Comparison of ENCODE assay signal across 15 mouse cellular contexts in the genomic region with DNA sequence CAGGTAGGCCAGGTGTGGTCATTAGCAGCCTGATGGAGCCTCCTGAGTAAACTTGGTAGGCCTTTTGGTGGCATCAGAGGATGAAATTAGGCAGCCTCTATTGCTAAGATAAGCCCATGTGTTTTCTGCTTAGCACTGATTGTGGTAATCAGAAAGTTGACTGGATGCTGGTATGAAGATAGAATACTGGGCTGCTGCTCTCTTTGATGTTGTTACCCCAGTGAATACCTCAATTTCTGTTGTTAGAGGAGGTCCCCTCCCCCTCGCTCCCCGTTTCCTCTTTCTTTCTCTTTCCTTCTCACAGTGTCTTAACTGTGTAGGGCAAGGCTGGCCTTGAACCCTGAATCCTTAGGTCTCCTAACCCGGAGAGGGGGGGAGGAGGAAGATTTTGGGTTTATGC. TPM values are rescaled to one million over a fixed set of nuclear protein-coding genes. Genes with fewer than 3 reads are reported as not detected.
A peak's percentile ranks its signal among the peaks of the same experiment; 100 is the strongest.
DNase-seq lines count a peak whose midpoint lies in the region; ATAC-seq and TF ChIP-seq lines count a peak whose summit lies in the region.
"Had no signal": no experiment of that assay in that cellular context is flagged by ENCODE, and none has a peak within 500 bp of the region (broad histone marks: within the 10 kb centered on the region; RNA-seq: fewer than 3 reads in every experiment).

No protein-coding gene starts in this region.

- 72% methylated on average over 3 of the region's 3 CpGs for WGBS in heart, embryonic 15.5 days
- WGBS in heart, adult 2 months, result 74% methylated on average over 3 of the region's 3 CpGs
- 39% methylated on average over 3 of the region's 3 CpGs for WGBS in liver, embryonic 16.5 days (ENCODE audit: insufficient replicate concordance)
- 83% methylated on average over 3 of the region's 3 CpGs for WGBS in hindbrain, postnatal 0 days

- no peak for TF ChIP-seq CTCF in heart, adult 2 months (IDR thresholded peaks at IDR 0.05)
- no peak for TF ChIP-seq CTCF in hindbrain, postnatal 0 days (IDR thresholded peaks at IDR 0.05; ENCODE audit: low read depth)

- peaks cover 32% of the 10 kb centered on the region for H3K4me1 ChIP-seq in heart, embryonic 15.5 days (replicated peaks)
- no peaks in the 10 kb centered on the region for H3K4me1 ChIP-seq in heart, adult 2 months (ENCODE audit: control insufficient read depth, insufficient read depth, low read length)
- H3K4me1 ChIP-seq in liver, embryonic 16.5 days (ENCODE audit: control insufficient read depth, low read depth, low read length), result peaks cover 17% of the 10 kb centered on the region
- H3K4me1 ChIP-seq in hindbrain, postnatal 0 days (ENCODE audit: insufficient read depth, low read length), result no peaks in the 10 kb centered on the region; the same call in 1 of the 2 replicates

- H3K9ac ChIP-seq in heart, embryonic 15.5 days, result peak overlapping the region; percentile 20; the same call in 1 of the 2 replicates
- H3K9ac ChIP-seq in heart, adult 2 months (ENCODE audit: low read depth, low read length), result no peak overlapping the region
- H3K9ac ChIP-seq in liver, embryonic 16.5 days (ENCODE audit: low read depth, low read length), result no peak overlapping the region
- no peak overlapping the region for H3K9ac ChIP-seq in hindbrain, postnatal 0 days (replicated peaks; ENCODE audit: low read length)
- H3K9ac ChIP-seq: forebrain, postnatal 0 days; kidney, embryonic 15.5 days had no signal

- no peaks in the 10 kb centered on the region for H3K27me3 ChIP-seq in heart, embryonic 15.5 days
- no peaks in the 10 kb centered on the region for H3K27me3 ChIP-seq in heart, adult 2 months (ENCODE audit: control insufficient read depth, insufficient read depth, low read length)
- H3K27me3 ChIP-seq in liver, embryonic 16.5 days (ENCODE audit: control insufficient read depth, insufficient read depth, low read depth, low read length), result no peaks in the 10 kb centered on the region
- no peaks in the 10 kb centered on the region for H3K27me3 ChIP-seq in hindbrain, postnatal 0 days (ENCODE audit: insufficient read depth, low read length)
- H3K27me3 ChIP-seq: kidney, embryonic 15.5 days had no signal

- H3K4me3 ChIP-seq in heart, embryonic 15.5 days, result no peak overlapping the region
- H3K4me3 ChIP-seq in heart, adult 2 months, result no peak overlapping the region
- no peak overlapping the region for H3K4me3 ChIP-seq in liver, embryonic 16.5 days (ENCODE audit: low read depth, low read length)
- no peak overlapping the region for H3K4me3 ChIP-seq in hindbrain, postnatal 0 days (ENCODE audit: low read length)
- H3K4me3 ChIP-seq: kidney, embryonic 15.5 days had no signal

- ATAC-seq in heart, embryonic 15.5 days (replicated peaks; ENCODE audit: insufficient number of reproducible peaks, insufficient read depth, low FRiP score, low read depth), result no peak
- 0 out of 2 replicates have a peak, but pooled peaks have one; percentile 25 for ATAC-seq in common myeloid progenitor, adult 5-6 weeks (replicated peaks; ENCODE audit: low read depth, poor library complexity, severe bottlenecking)
- ATAC-seq in liver, embryonic 16.5 days (ENCODE audit: low read depth), result peak; percentile 69
- no peak for ATAC-seq in hindbrain, postnatal 0 days
- ATAC-seq: forebrain, postnatal 0 days had no signal

- no peak overlapping the region for H3K27ac ChIP-seq in heart, embryonic 15.5 days
- no peak overlapping the region for H3K27ac ChIP-seq in heart, adult 2 months
- no peak overlapping the region for H3K27ac ChIP-seq in liver, embryonic 16.5 days (ENCODE audit: low read length)
- no peak overlapping the region for H3K27ac ChIP-seq in hindbrain, postnatal 0 days
- H3K27ac ChIP-seq: kidney, embryonic 15.5 days had no signal

- no peak for TF ChIP-seq EP300 in heart, adult 2 months (IDR thresholded peaks at IDR 0.05; ENCODE audit: insufficient read depth, low read depth, low read length)

- H3K36me3 ChIP-seq in heart, embryonic 15.5 days, result 0 out of 2 replicates have a peak, but pooled peaks cover 5% of the 10 kb centered on the region
- H3K36me3 ChIP-seq in heart, adult 2 months (ENCODE audit: control insufficient read depth, insufficient read depth, low read length), result no peaks in the 10 kb centered on the region
- no peaks in the 10 kb centered on the region for H3K36me3 ChIP-seq in liver, embryonic 16.5 days (ENCODE audit: control insufficient read depth, insufficient read depth)
- H3K36me3 ChIP-seq in hindbrain, postnatal 0 days (ENCODE audit: insufficient read depth, low read length), result no peaks in the 10 kb centered on the region

- no peak overlapping the region for H3K4me2 ChIP-seq in heart, embryonic 15.5 days
- no peak overlapping the region for H3K4me2 ChIP-seq in liver, embryonic 16.5 days (ENCODE audit: low read depth, low read length)
- H3K4me2 ChIP-seq in hindbrain, postnatal 0 days (ENCODE audit: low read depth, low read length), result no peak overlapping the region
- H3K4me2 ChIP-seq: kidney, embryonic 15.5 days had no signal

- no peak for DNase-seq in heart, adult 2 months
- DNase-seq in CD4-positive helper T cell, adult 2 months (ENCODE audit: low read depth, low spot score), result peak; percentile 33
- DNase-seq in hindbrain, postnatal 0 days (ENCODE audit: low spot score), result no peak
- DNase-seq in embryo, embryonic 9.5 days (ENCODE audit: extremely low spot score), result no peak
- no peak for DNase-seq in urinary bladder, adult 2 months (ENCODE audit: low spot score)
- DNase-seq: cerebellum, adult 11 months; forebrain, postnatal 0 days; gastrocnemius, postnatal 25 days; heart, postnatal 10 days; lung, adult 2 months; right cerebral cortex, postnatal 4 days had no signal

- H3K9me3 ChIP-seq in heart, embryonic 15.5 days (replicated peaks), result no peaks in the 10 kb centered on the region
- H3K9me3 ChIP-seq in liver, embryonic 16.5 days (replicated peaks; ENCODE audit: control insufficient read depth, low read length), result no peaks in the 10 kb centered on the region
- H3K9me3 ChIP-seq in hindbrain, postnatal 0 days (ENCODE audit: low read length), result no peaks in the 10 kb centered on the region
- H3K9me3 ChIP-seq: kidney, embryonic 15.5 days had no signal

- TF ChIP-seq POLR2A in heart, adult 2 months (IDR thresholded peaks at IDR 0.05; ENCODE audit: insufficient read depth, low read depth, low read length), result no peak

- intact Hi-C loops in heart, adult 2 months (cut with DNase I), result no loop called here

- H3K79me2 ChIP-seq in heart, adult 2 months (replicated peaks; ENCODE audit: control insufficient read depth, insufficient read depth, low read length), result peaks cover 17% of the 10 kb centered on the region

RNA-seq across cellular contexts. Expression of a gene that starts 11.5 kb away (rescaled TPM):
- 88.1 and 118 TPM in 2 replicates for polyA plus RNA-seq in heart, embryonic 15.5 days (2015; fragmentation: Nextera tagmentation; extraction: Ambion mirVana)
- 10 to 100 TPM; 27.7 to 29.0 TPM for total RNA-seq in heart, adult 2 months (2021)
- polyA plus RNA-seq in heart, adult 2 months (2012; rRNA removed), result 22.6 and 29.0 TPM in 2 replicates
- 73.7 and 95.9 TPM in 2 replicates for total RNA-seq in common myeloid progenitor, adult 5-6 weeks (2017)
- 34.9 and 37.2 TPM in 2 replicates for polyA plus RNA-seq in liver, embryonic 16.5 days (2015; fragmentation: Nextera tagmentation; extraction: Ambion mirVana)
- total RNA-seq in hindbrain, postnatal 0 days (2014; rRNA removed), result 89.5 and 108 TPM in 2 replicates
- polyA plus RNA-seq in hindbrain, postnatal 0 days (2015; fragmentation: Nextera tagmentation; extraction: Ambion mirVana), result 174 and 184 TPM in 2 replicates
- 43.9 and 48.5 TPM in 2 replicates for polyA plus RNA-seq in urinary bladder, adult 2 months (2012; rRNA removed)

RNA-seq across cellular contexts. Expression of a gene that starts 32.4 kb away (rescaled TPM):
- polyA plus RNA-seq in heart, embryonic 15.5 days (2015; fragmentation: Nextera tagmentation; extraction: Ambion mirVana), result 23.8 and 28.1 TPM in 2 replicates
- 1 to 10 TPM; 8.3 to 8.5 TPM for total RNA-seq in heart, adult 2 months (2021)
- 19.2 and 20.8 TPM in 2 replicates for polyA plus RNA-seq in heart, adult 2 months (2012; rRNA removed)
- 22.5 and 25.5 TPM in 2 replicates for total RNA-seq in common myeloid progenitor, adult 5-6 weeks (2017)
- 14.6 and 15.8 TPM in 2 replicates for polyA plus RNA-seq in liver, embryonic 16.5 days (2015; fragmentation: Nextera tagmentation; extraction: Ambion mirVana)
- total RNA-seq in hindbrain, postnatal 0 days (2014; rRNA removed), result 37.1 and 46.7 TPM in 2 replicates
- 38.6 and 44.5 TPM in 2 replicates for polyA plus RNA-seq in hindbrain, postnatal 0 days (2015; fragmentation: Nextera tagmentation; extraction: Ambion mirVana)
- polyA plus RNA-seq in urinary bladder, adult 2 months (2012; rRNA removed), result 32.2 and 38.8 TPM in 2 replicates

RNA-seq across cellular contexts. Expression of a gene that starts 45.5 kb away (rescaled TPM):
- polyA plus RNA-seq in heart, embryonic 15.5 days (2015; fragmentation: Nextera tagmentation; extraction: Ambion mirVana), result 60.0 and 73.6 TPM in 2 replicates
- total RNA-seq in heart, adult 2 months (2021), result 10 to 100 TPM; 63.9 to 64.8 TPM
- 52.1 and 68.2 TPM in 2 replicates for polyA plus RNA-seq in heart, adult 2 months (2012; rRNA removed)
- 53.9 and 65.9 TPM in 2 replicates for total RNA-seq in common myeloid progenitor, adult 5-6 weeks (2017)
- 50.0 and 50.4 TPM in 2 replicates for polyA plus RNA-seq in liver, embryonic 16.5 days (2015; fragmentation: Nextera tagmentation; extraction: Ambion mirVana)
- total RNA-seq in hindbrain, postnatal 0 days (2014; rRNA removed), result 75.3 and 80.4 TPM in 2 replicates
- polyA plus RNA-seq in hindbrain, postnatal 0 days (2015; fragmentation: Nextera tagmentation; extraction: Ambion mirVana), result 53.5 and 58.6 TPM in 2 replicates
- 76.4 and 91.4 TPM in 2 replicates for polyA plus RNA-seq in urinary bladder, adult 2 months (2012; rRNA removed)

RNA-seq across cellular contexts. Expression of a gene that starts 58.7 kb away (rescaled TPM):
- polyA plus RNA-seq in heart, embryonic 15.5 days (2015; fragmentation: Nextera tagmentation; extraction: Ambion mirVana), result 56.8 and 81.4 TPM in 2 replicates
- total RNA-seq in heart, adult 2 months (2021), result 10 to 100 TPM; 77.0 to 89.5 TPM
- 86.8 and 148 TPM in 2 replicates for polyA plus RNA-seq in heart, adult 2 months (2012; rRNA removed)
- total RNA-seq in common myeloid progenitor, adult 5-6 weeks (2017), result 76.6 and 80.6 TPM in 2 replicates
- 16.9 TPM in 2 replicates for polyA plus RNA-seq in liver, embryonic 16.5 days (2015; fragmentation: Nextera tagmentation; extraction: Ambion mirVana)
- total RNA-seq in hindbrain, postnatal 0 days (2014; rRNA removed), result 58.5 and 68.0 TPM in 2 replicates
- polyA plus RNA-seq in hindbrain, postnatal 0 days (2015; fragmentation: Nextera tagmentation; extraction: Ambion mirVana), result 52.6 and 58.8 TPM in 2 replicates
- 136 and 143 TPM in 2 replicates for polyA plus RNA-seq in urinary bladder, adult 2 months (2012; rRNA removed)

Comparison
In these comparisons a context has a peak if more than half of its experiments do, and no peak if none do; other contexts are left out.
1. ATAC-seq: peak in common myeloid progenitor, adult 5-6 weeks (single experiment) and liver, embryonic 16.5 days (single experiment); none in heart, embryonic 15.5 days (single experiment) and hindbrain, postnatal 0 days (single experiment).